Mouse (Mus musculus) heart, postnatal 0 days (tissue): ENCODE results near the gene Pmvk.

Experiments used
- CTCF ChIP-seq: IDR thresholded peaks from 2 replicates; pipeline ENCODE4 v1.5.1; 2016; ENCODE audit warnings: antibody characterized with exemption, control low read depth, low read depth
- EP300 ChIP-seq: IDR thresholded peaks from 2 replicates; pipeline ENCODE4 v1.6.1; 2016; ENCODE audit warnings: antibody characterized with exemption, low read depth

DNA sequence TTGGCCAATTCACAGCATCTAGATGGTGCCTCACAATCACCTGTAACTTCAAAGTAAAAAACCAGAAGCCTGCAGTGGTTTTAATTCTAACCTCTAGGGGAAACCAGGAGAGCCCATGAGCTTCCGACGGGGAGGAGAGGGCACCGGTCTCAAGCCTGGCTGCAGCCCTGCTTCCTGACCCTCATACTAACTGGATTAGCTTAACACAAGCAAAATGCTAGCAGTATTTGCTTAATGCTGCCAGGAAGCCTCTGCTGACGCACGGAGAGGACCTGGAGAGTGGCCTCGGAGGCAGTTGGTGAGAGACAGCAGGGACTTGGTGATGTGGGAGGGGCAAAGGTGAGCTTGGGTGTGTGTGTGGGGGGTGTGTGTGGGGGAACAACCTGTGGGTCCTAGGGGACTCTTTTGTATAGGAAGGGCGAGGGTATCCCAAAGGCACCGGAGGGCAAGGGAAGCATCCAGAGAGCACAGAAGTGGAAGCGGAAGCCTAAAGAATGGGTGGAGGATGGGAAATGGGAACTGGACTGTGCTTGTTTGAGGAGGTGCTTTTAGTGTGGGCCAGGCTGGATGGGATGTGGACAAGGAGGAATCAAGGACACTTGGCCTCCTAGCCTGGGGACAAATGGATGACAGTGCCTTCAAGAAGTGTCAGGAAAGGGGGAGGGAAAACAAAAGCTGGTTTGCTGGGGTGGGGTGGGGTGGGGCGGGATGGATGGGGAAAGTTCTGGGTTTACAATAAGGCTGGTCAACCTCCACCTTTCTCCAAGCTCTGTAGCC lies at the start of gene Pmvk:
- no peak for TF ChIP-seq EP300
- no peak for TF ChIP-seq CTCF
